Mouse (Mus musculus) megakaryocyte, embryonic 14.5 days (primary cell): Measurements from ENCODE around the gene Sv2b.

Experiments used
- FLI1 ChIP-seq: IDR thresholded peaks from 2 replicates; pipeline ENCODE4 v1.6.1; 2012; ENCODE audit warnings: low read length, inconsistent platforms, mixed read lengths
- GATA1 ChIP-seq: IDR thresholded peaks from 3 replicates; pipeline ENCODE4 v1.6.1; 2012; ENCODE audit warnings: mixed read lengths, low read length, inconsistent platforms, borderline replicate concordance

DNA sequence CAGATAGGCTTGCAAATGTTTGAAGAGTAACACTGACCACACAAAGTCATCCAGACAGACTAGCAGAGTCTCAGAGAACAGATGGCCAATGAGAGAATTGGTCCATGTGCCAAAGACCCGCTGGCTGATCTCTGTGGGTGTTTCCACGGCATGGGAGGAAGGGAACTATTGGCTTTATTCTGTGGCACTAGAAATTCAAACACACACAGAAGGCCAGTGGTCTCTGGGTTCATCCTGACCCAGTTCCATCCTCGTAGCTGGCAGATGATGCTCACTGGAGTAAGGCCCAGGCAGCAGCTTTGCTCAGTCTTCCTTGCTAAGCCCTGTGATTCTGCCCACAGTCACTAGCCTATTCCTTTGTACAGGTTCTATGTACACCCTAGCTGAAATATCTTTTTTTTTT is 20.7 kb upstream of the Sv2b start:
- TF ChIP-seq GATA1: no peak
- TF ChIP-seq FLI1: no peak
